ENCODE assay signal across 9 mouse cellular contexts in genomic region chr8:105661167-105661566, GRCm38 (mm10). TPM values are rescaled to one million over a fixed set of nuclear protein-coding genes. Genes with fewer than 3 reads are reported as not detected.
DNase-seq lines count a peak whose midpoint lies in the region; ATAC-seq lines count a peak whose summit lies in the region.
"Had no signal": no experiment of that assay in that cellular context is flagged by ENCODE, and none has a peak within 500 bp of the region (broad histone marks: within the 10 kb centered on the region; RNA-seq: fewer than 3 reads in every experiment).

No protein-coding gene starts in this region.

- 85% methylated on average over 3 of the region's 3 CpGs for WGBS in forebrain, embryonic 14.5 days
- 87% methylated on average over 3 of the region's 3 CpGs for WGBS in forebrain, embryonic 11.5 days
- WGBS in midbrain, embryonic 14.5 days: 82% methylated on average over 3 of the region's 3 CpGs
- 82% methylated on average over 3 of the region's 3 CpGs for WGBS in midbrain, embryonic 15.5 days
- WGBS in intestine, embryonic 16.5 days: 73% methylated on average over 3 of the region's 3 CpGs

- no peaks in the 10 kb centered on the region for H3K9me3 ChIP-seq in forebrain, embryonic 14.5 days (replicated peaks; ENCODE audit: control insufficient read depth, low read length)
- H3K9me3 ChIP-seq in forebrain, embryonic 11.5 days (ENCODE audit: control insufficient read depth, low read length): no peaks in the 10 kb centered on the region
- H3K9me3 ChIP-seq in midbrain, embryonic 14.5 days (ENCODE audit: control insufficient read depth, low read length): no peaks in the 10 kb centered on the region
- no peaks in the 10 kb centered on the region for H3K9me3 ChIP-seq in midbrain, embryonic 15.5 days
- no peaks in the 10 kb centered on the region for H3K9me3 ChIP-seq in intestine, embryonic 16.5 days (ENCODE audit: control insufficient read depth, low read length)

- H3K4me3 ChIP-seq in forebrain, embryonic 14.5 days (ENCODE audit: low read depth, low read length): no peak overlapping the region
- no peak overlapping the region for H3K4me3 ChIP-seq in forebrain, embryonic 11.5 days (ENCODE audit: low read depth, low read length)
- no peak overlapping the region for H3K4me3 ChIP-seq in midbrain, embryonic 14.5 days (replicated peaks; ENCODE audit: low read depth, low read length)
- no peak overlapping the region for H3K4me3 ChIP-seq in midbrain, embryonic 15.5 days
- H3K4me3 ChIP-seq in intestine, embryonic 16.5 days (ENCODE audit: low read length): no peak overlapping the region

- H3K27ac ChIP-seq in forebrain, embryonic 14.5 days (ENCODE audit: low read depth, low read length): no peak overlapping the region
- no peak overlapping the region for H3K27ac ChIP-seq in forebrain, embryonic 11.5 days (ENCODE audit: low read depth, low read length)
- H3K27ac ChIP-seq in midbrain, embryonic 14.5 days (replicated peaks; ENCODE audit: low read depth, low read length): no peak overlapping the region
- H3K27ac ChIP-seq in midbrain, embryonic 15.5 days: no peak overlapping the region
- H3K27ac ChIP-seq in intestine, embryonic 16.5 days (ENCODE audit: low read length): no peak overlapping the region

- no peak for ATAC-seq in forebrain, embryonic 14.5 days
- no peak for ATAC-seq in forebrain, embryonic 11.5 days (replicated peaks; ENCODE audit: low FRiP score)
- no peak for ATAC-seq in midbrain, embryonic 14.5 days (ENCODE audit: low FRiP score, low TSS enrichment)
- no peak for ATAC-seq in midbrain, embryonic 15.5 days (replicated peaks)
- ATAC-seq in neutrophil, adult 5-6 weeks (ENCODE audit: extremely low read depth, insufficient number of reproducible peaks, low FRiP score, poor library complexity, severe bottlenecking): peak; percentile 74; the same call in 1 of the 2 replicates
- no peak for ATAC-seq in intestine, embryonic 16.5 days

- H3K9ac ChIP-seq in forebrain, embryonic 14.5 days (ENCODE audit: low read length): no peak overlapping the region
- H3K9ac ChIP-seq in forebrain, embryonic 11.5 days (ENCODE audit: low read length): no peak overlapping the region
- H3K9ac ChIP-seq in midbrain, embryonic 14.5 days (replicated peaks; ENCODE audit: low read length): no peak overlapping the region
- no peak overlapping the region for H3K9ac ChIP-seq in midbrain, embryonic 15.5 days
- H3K9ac ChIP-seq in intestine, embryonic 16.5 days (ENCODE audit: low read depth, low read length): no peak overlapping the region

- no peaks in the 10 kb centered on the region for H3K4me1 ChIP-seq in forebrain, embryonic 14.5 days (ENCODE audit: control insufficient read depth, insufficient read depth, low read length)
- H3K4me1 ChIP-seq in forebrain, embryonic 11.5 days (replicated peaks; ENCODE audit: control insufficient read depth, insufficient read depth, low read length): no peaks in the 10 kb centered on the region
- 0 out of 2 replicates have a peak, but pooled peaks cover 3% of the 10 kb centered on the region for H3K4me1 ChIP-seq in midbrain, embryonic 14.5 days (ENCODE audit: control insufficient read depth, insufficient read depth, low read length)
- no peaks in the 10 kb centered on the region for H3K4me1 ChIP-seq in midbrain, embryonic 15.5 days
- H3K4me1 ChIP-seq in intestine, embryonic 16.5 days (ENCODE audit: control insufficient read depth, insufficient read depth, low read length): no peaks in the 10 kb centered on the region

- H3K36me3 ChIP-seq in forebrain, embryonic 14.5 days (ENCODE audit: control insufficient read depth, insufficient read depth, low read length): peaks cover 24% of the 10 kb centered on the region
- peaks cover 5% of the 10 kb centered on the region; the same call in 1 of the 2 replicates for H3K36me3 ChIP-seq in forebrain, embryonic 11.5 days (ENCODE audit: control insufficient read depth, insufficient read depth, low read length)
- H3K36me3 ChIP-seq in midbrain, embryonic 14.5 days (ENCODE audit: control insufficient read depth, insufficient read depth, low read length): peaks cover 30% of the 10 kb centered on the region
- peaks cover 14% of the 10 kb centered on the region; the same call in 1 of the 2 replicates for H3K36me3 ChIP-seq in midbrain, embryonic 15.5 days (replicated peaks)
- peaks cover 16% of the 10 kb centered on the region; the same call in 1 of the 2 replicates for H3K36me3 ChIP-seq in intestine, embryonic 16.5 days (ENCODE audit: control insufficient read depth, insufficient read depth, low read length)

- no peak overlapping the region for H3K4me2 ChIP-seq in forebrain, embryonic 14.5 days (ENCODE audit: low read length)
- H3K4me2 ChIP-seq in forebrain, embryonic 11.5 days (ENCODE audit: low read depth, low read length, severe bottlenecking): no peak overlapping the region
- H3K4me2 ChIP-seq in midbrain, embryonic 14.5 days (ENCODE audit: low read length): no peak overlapping the region
- H3K4me2 ChIP-seq in midbrain, embryonic 15.5 days: no peak overlapping the region
- H3K4me2 ChIP-seq in intestine, embryonic 16.5 days (ENCODE audit: low read depth, low read length): no peak overlapping the region

- peak; percentile 60 for DNase-seq in forebrain, embryonic 14.5 days (ENCODE audit: low spot score)
- DNase-seq in forebrain, embryonic 11.5 days (ENCODE audit: low spot score): no peak
- peak; percentile 65 for DNase-seq in midbrain, embryonic 14.5 days
- peak; percentile 53 for DNase-seq in embryo, embryonic 10.5 days (ENCODE audit: low spot score)
- DNase-seq in layer of hippocampus, adult 9-11 months: no peak

- no peaks in the 10 kb centered on the region for H3K27me3 ChIP-seq in forebrain, embryonic 14.5 days (replicated peaks; ENCODE audit: control insufficient read depth, insufficient read depth, low read length)
- no peaks in the 10 kb centered on the region for H3K27me3 ChIP-seq in forebrain, embryonic 11.5 days (ENCODE audit: control insufficient read depth, insufficient read depth, low read length)
- no peaks in the 10 kb centered on the region for H3K27me3 ChIP-seq in midbrain, embryonic 14.5 days (ENCODE audit: control insufficient read depth, insufficient read depth, low read length)
- no peaks in the 10 kb centered on the region for H3K27me3 ChIP-seq in midbrain, embryonic 15.5 days (replicated peaks)
- no peaks in the 10 kb centered on the region for H3K27me3 ChIP-seq in intestine, embryonic 16.5 days (replicated peaks; ENCODE audit: control insufficient read depth, insufficient read depth, low read length)

RNA-seq across cellular contexts. Expression of gene Agrp, which starts 24.0 kb away (rescaled TPM):
- polyA plus RNA-seq in forebrain, embryonic 14.5 days (2014; fragmentation: Nextera tagmentation; extraction: Ambion mirVana): 0.72 and 1.8 TPM in 2 replicates
- polyA plus RNA-seq in forebrain, embryonic 11.5 days (2014; fragmentation: Nextera tagmentation; extraction: Ambion mirVana): 0.49 and 1.6 TPM in 2 replicates
- polyA plus RNA-seq in midbrain, embryonic 14.5 days (2014; fragmentation: Nextera tagmentation; extraction: Ambion mirVana): 0.82 and 1.1 TPM in 2 replicates
- 1.0 and 1.1 TPM in 2 replicates for polyA plus RNA-seq in midbrain, embryonic 15.5 days (2015; fragmentation: Nextera tagmentation; extraction: Ambion mirVana)
- total RNA-seq in neutrophil, adult 5-6 weeks (2017): not detected in 2 replicates
- polyA plus RNA-seq in intestine, embryonic 16.5 days (2015; fragmentation: Nextera tagmentation; extraction: Ambion mirVana): 0.66 and 0.92 TPM in 2 replicates
- total RNA-seq: layer of hippocampus, postnatal 14 days had no signal

RNA-seq across cellular contexts. Expression of gene Ctcf, which starts 24.8 kb away (rescaled TPM):
- polyA plus RNA-seq in forebrain, embryonic 14.5 days (2014; fragmentation: Nextera tagmentation; extraction: Ambion mirVana): 100 and 108 TPM in 2 replicates
- 134 and 145 TPM in 2 replicates for polyA plus RNA-seq in forebrain, embryonic 11.5 days (2014; fragmentation: Nextera tagmentation; extraction: Ambion mirVana)
- polyA plus RNA-seq in midbrain, embryonic 14.5 days (2014; fragmentation: Nextera tagmentation; extraction: Ambion mirVana): 75.7 and 96.9 TPM in 2 replicates
- polyA plus RNA-seq in midbrain, embryonic 15.5 days (2015; fragmentation: Nextera tagmentation; extraction: Ambion mirVana): 108 and 129 TPM in 2 replicates
- total RNA-seq in neutrophil, adult 5-6 weeks (2017): 140 and 147 TPM in 2 replicates
- polyA plus RNA-seq in intestine, embryonic 16.5 days (2015; fragmentation: Nextera tagmentation; extraction: Ambion mirVana): 73.7 and 86.4 TPM in 2 replicates

RNA-seq across cellular contexts. Expression of gene Carmil2, which starts 24.9 kb away (rescaled TPM):
- polyA plus RNA-seq in forebrain, embryonic 14.5 days (2014; fragmentation: Nextera tagmentation; extraction: Ambion mirVana): 6.0 and 8.4 TPM in 2 replicates
- 1.8 and 2.0 TPM in 2 replicates for polyA plus RNA-seq in forebrain, embryonic 11.5 days (2014; fragmentation: Nextera tagmentation; extraction: Ambion mirVana)
- 17.8 and 18.0 TPM in 2 replicates for polyA plus RNA-seq in midbrain, embryonic 14.5 days (2014; fragmentation: Nextera tagmentation; extraction: Ambion mirVana)
- polyA plus RNA-seq in midbrain, embryonic 15.5 days (2015; fragmentation: Nextera tagmentation; extraction: Ambion mirVana): 24.9 and 25.6 TPM in 2 replicates
- total RNA-seq in neutrophil, adult 5-6 weeks (2017): 27.5 and 29.7 TPM in 2 replicates
- polyA plus RNA-seq in intestine, embryonic 16.5 days (2015; fragmentation: Nextera tagmentation; extraction: Ambion mirVana): 0.64 and 0.79 TPM in 2 replicates

RNA-seq across cellular contexts. Expression of gene Acd, which starts 39.7 kb away (rescaled TPM):
- polyA plus RNA-seq in forebrain, embryonic 14.5 days (2014; fragmentation: Nextera tagmentation; extraction: Ambion mirVana): 79.7 and 89.5 TPM in 2 replicates
- polyA plus RNA-seq in forebrain, embryonic 11.5 days (2014; fragmentation: Nextera tagmentation; extraction: Ambion mirVana): 76.9 and 83.6 TPM in 2 replicates
- 86.3 and 106 TPM in 2 replicates for polyA plus RNA-seq in midbrain, embryonic 14.5 days (2014; fragmentation: Nextera tagmentation; extraction: Ambion mirVana)
- polyA plus RNA-seq in midbrain, embryonic 15.5 days (2015; fragmentation: Nextera tagmentation; extraction: Ambion mirVana): 104 and 106 TPM in 2 replicates
- total RNA-seq in neutrophil, adult 5-6 weeks (2017): 28.7 and 29.8 TPM in 2 replicates
- polyA plus RNA-seq in intestine, embryonic 16.5 days (2015; fragmentation: Nextera tagmentation; extraction: Ambion mirVana): 53.0 and 55.0 TPM in 2 replicates

RNA-seq across cellular contexts. Expression of gene Pard6a, which starts 39.8 kb away (rescaled TPM):
- polyA plus RNA-seq in forebrain, embryonic 14.5 days (2014; fragmentation: Nextera tagmentation; extraction: Ambion mirVana): 48.1 and 54.6 TPM in 2 replicates
- 24.9 and 25.1 TPM in 2 replicates for polyA plus RNA-seq in forebrain, embryonic 11.5 days (2014; fragmentation: Nextera tagmentation; extraction: Ambion mirVana)
- polyA plus RNA-seq in midbrain, embryonic 14.5 days (2014; fragmentation: Nextera tagmentation; extraction: Ambion mirVana): 51.2 and 53.4 TPM in 2 replicates
- 51.6 and 51.8 TPM in 2 replicates for polyA plus RNA-seq in midbrain, embryonic 15.5 days (2015; fragmentation: Nextera tagmentation; extraction: Ambion mirVana)
- total RNA-seq in neutrophil, adult 5-6 weeks (2017): 3.8 and 4.7 TPM in 2 replicates
- polyA plus RNA-seq in intestine, embryonic 16.5 days (2015; fragmentation: Nextera tagmentation; extraction: Ambion mirVana): 12.0 and 12.6 TPM in 2 replicates

Comparison
In these comparisons a context has a peak if more than half of its experiments do, and no peak if none do; other contexts are left out.
1. DNase-seq: peak in forebrain, embryonic 14.5 days (single experiment), midbrain, embryonic 14.5 days (single experiment) and embryo, embryonic 10.5 days (single experiment); none in forebrain, embryonic 11.5 days (single experiment) and layer of hippocampus, adult 9-11 months (single experiment).